Mouse (Mus musculus): ENCODE results near the gene Tbc1d22a.

DNA sequence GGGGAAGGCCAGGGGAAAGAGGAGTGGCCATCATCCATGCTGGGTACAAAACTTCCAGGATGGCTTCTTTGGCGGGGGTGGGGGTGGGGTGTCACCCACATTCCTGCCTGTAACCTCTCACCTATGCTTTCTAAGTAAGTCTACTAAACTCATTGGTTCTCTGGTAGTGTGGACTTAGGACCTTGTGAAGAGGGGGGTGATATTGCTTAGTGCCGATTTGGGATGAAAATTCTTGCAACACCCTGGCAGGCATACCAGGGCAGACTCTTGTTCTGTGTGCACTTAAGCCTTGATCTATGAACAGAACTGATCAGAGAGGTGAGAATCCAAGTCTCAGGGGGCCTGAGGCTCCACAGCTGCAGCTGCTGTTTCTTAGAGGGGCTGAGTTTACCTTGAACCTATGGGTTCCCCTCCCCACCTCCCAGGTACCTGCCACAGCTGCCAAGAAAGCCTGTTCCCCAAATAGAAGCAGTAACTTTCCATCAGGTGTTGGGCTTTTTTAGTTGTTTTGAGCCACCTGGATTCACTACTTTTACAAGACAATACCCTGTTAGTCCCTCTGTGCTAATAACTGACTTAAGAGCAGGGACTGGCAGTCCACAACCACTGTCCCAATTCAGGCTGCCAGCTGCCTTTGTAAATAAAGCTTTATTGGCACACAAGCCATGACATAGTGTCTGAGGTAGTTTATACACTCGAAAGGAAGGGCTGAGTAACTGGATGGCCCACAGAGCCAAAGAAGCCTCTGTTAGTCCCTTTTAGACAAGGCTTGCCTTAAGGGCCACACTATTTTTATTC lies 38.8 kb upstream of the Tbc1d22a start:
- no peak for TF ChIP-seq CTCF (IDR thresholded peaks at IDR 0.05 in 2 of 3, conservative IDR thresholded peaks at IDR 0.05 in 1 of 3; ENCODE audit: control insufficient read depth in 1 of 3, insufficient read depth in 1 of 3, low read depth in 2 of 3, low read length in 3 of 3, poor library complexity in 1 of 3, severe bottlenecking in 1 of 3)
- no peak for TF ChIP-seq KAT2A (conservative IDR thresholded peaks at IDR 0.05; ENCODE audit: low read depth, low read length)
- TF ChIP-seq HCFC1 (IDR thresholded peaks at IDR 0.05; ENCODE audit: low read depth, low read length) = no peak
- no peak for TF ChIP-seq SMC3 (IDR thresholded peaks at IDR 0.05; ENCODE audit: low read depth, low read length)

Data from MEL (cell line).